Mouse (Mus musculus) embryonic facial prominence, embryonic 10.5 days (tissue): ENCODE measurements around the gene Epdr1. TPM values are rescaled to one million over a fixed set of nuclear protein-coding genes. Genes with fewer than 3 reads are reported as not detected.

Source experiments
- DNase-seq: peaks from one replicate; pipeline ENCODE4 v3.0.0-alpha.2; 2017; ENCODE audit warnings: low spot score
- H3K27ac ChIP-seq: fragments of 300-500 bp; sonication (generic); replicated peaks from 2 replicates; pipeline ENCODE4 v1.5.1; 2016; ENCODE audit warnings: mild to moderate bottlenecking
- H3K27me3 ChIP-seq: fragments of 300-500 bp; sonication (generic); replicated peaks from 2 replicates; pipeline ENCODE4 v1.6.1; 2016; ENCODE audit warnings: low read depth, mild to moderate bottlenecking; ENCODE audit not compliant: poor library complexity, severe bottlenecking
- H3K36me3 ChIP-seq: fragments of 300-500 bp; sonication (generic); replicated peaks from 2 replicates; pipeline ENCODE4 v1.6.1; 2016; ENCODE audit warnings: mild to moderate bottlenecking, moderate library complexity
- H3K4me1 ChIP-seq: fragments of 300-500 bp; sonication (generic); 2 replicates; pipeline ENCODE4 v1.6.1; 2016
- H3K4me3 ChIP-seq: fragments of 300-500 bp; sonication (generic); 2 replicates; pipeline ENCODE4 v1.5.1; 2016; ENCODE audit warnings: mild to moderate bottlenecking, moderate library complexity
- H3K9me3 ChIP-seq: fragments of 300-500 bp; sonication (generic); 2 replicates; pipeline ENCODE4 v1.6.1; 2016; ENCODE audit warnings: mild to moderate bottlenecking
- WGBS: fragments of 180-500 bp; shearing (Covaris S2); methylation state at CpG from one replicate; pipeline ENCODE4 v1.1.7; 2016; 5-methylcytosine and 5-hydroxymethylcytosine counted together
- polyA plus RNA-seq: library from polyadenylated mRNA; unstranded; fragments of >200 nt; fragmentation: Nextera tagmentation; extraction: Ambion mirVana; gene quantifications from 2 replicates; pipeline ENCODE4 v1.2.1, GENCODE M21; 2016

The Epdr1 gene
- polyA plus RNA-seq, 1 experiment from 2014 or later: 12.1 TPM

- Histone ChIP-seq H3K27me3 (peaks cover 49% of the 10 kb centered on the region), H3K9me3 (no peaks in the 10 kb centered on the region), H3K27ac (peak overlapping the region; percentile 58), H3K4me1 (peaks cover 24% of the 10 kb centered on the region), H3K4me3 (peak overlapping the region; percentile 64), H3K36me3 (no peaks in the 10 kb centered on the region)
- WGBS: 25% methylated on average over 30 of the region's 30 CpGs
- DNase-seq: no peak
These were observed 3.6 kb upstream of the Epdr1 start for GRCm38 (mm10) chr13:19623228-19623905.

- H3K4me1 ChIP-seq: peaks cover 24% of the 10 kb centered on the region
- H3K27ac ChIP-seq: peak within 1 kb of the TSS; percentile 58
- 4% methylated on average over 25 of the region's 25 CpGs for WGBS
- peak within 1 kb of the TSS; percentile 64 for H3K4me3 ChIP-seq
- H3K27me3 ChIP-seq: peaks cover 49% of the 10 kb centered on the region
- no peaks in the 10 kb centered on the region for H3K36me3 ChIP-seq
- peak; percentile 67 for DNase-seq
- H3K9me3 ChIP-seq: no peaks in the 10 kb centered on the region
These were observed 3.0 kb upstream of the Epdr1 start, which contains the start of gene Sfrp4 for GRCm38 (mm10) chr13:19622573-19623227. Sfrp4 (plus strand) TSS chr13:19623104.

GRCm38 (mm10) chr13:19618841-19619215 is 899 bp downstream of the Epdr1 start:
- Histone ChIP-seq H3K4me3 (peak overlapping the region; percentile 85), H3K4me1 (peaks cover 24% of the 10 kb centered on the region), H3K27me3 (peaks cover 33% of the 10 kb centered on the region), H3K27ac (peak overlapping the region; percentile 91), H3K9me3 (no peaks in the 10 kb centered on the region), H3K36me3 (no peaks in the 10 kb centered on the region)
- no peak for DNase-seq
- 6% methylated on average over 5 of the region's 5 CpGs for WGBS

GRCm38 (mm10) chr13:19618081-19618480 is 1.6 kb downstream of the Epdr1 start:
- no peak for DNase-seq
- no peaks in the 10 kb centered on the region for H3K9me3 ChIP-seq
- peaks cover 26% of the 10 kb centered on the region for H3K27me3 ChIP-seq
- no peaks in the 10 kb centered on the region for H3K36me3 ChIP-seq
- 92% methylated on average over 4 of the region's 4 CpGs for WGBS
- H3K4me3 ChIP-seq: no peak overlapping the region
- H3K4me1 ChIP-seq: peaks cover 16% of the 10 kb centered on the region
- H3K27ac ChIP-seq: no peak overlapping the region

DNA sequence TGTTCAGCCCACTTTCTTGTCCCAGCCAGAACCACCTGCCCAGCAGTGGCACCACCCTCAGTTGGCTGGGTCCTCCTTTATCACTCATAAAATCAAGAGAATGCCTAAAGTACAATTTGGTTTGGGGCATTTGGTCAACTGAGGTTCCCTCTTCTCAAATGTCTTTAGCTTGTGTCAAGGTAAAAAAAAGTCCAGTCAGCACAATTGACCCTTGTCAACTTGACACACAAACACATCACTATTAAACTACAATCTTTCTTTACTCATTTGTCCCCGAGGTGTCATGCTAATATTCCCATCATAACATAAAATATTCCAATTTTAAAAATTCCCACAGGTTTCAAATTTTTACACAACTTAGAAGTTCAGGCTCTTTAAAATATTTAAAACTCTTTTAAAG is 5.4 kb downstream of the Epdr1 start:
- Histone ChIP-seq H3K27ac (no peak overlapping the region), H3K4me1 (peaks cover 8% of the 10 kb centered on the region; the same call in 1 of the 2 replicates), H3K4me3 (no peak overlapping the region), H3K27me3 (no peaks in the 10 kb centered on the region), H3K9me3 (no peaks in the 10 kb centered on the region), H3K36me3 (no peaks in the 10 kb centered on the region)
- no peak for DNase-seq
- WGBS: 84% methylated on average over 1 of the region's 1 CpGs

DNA sequence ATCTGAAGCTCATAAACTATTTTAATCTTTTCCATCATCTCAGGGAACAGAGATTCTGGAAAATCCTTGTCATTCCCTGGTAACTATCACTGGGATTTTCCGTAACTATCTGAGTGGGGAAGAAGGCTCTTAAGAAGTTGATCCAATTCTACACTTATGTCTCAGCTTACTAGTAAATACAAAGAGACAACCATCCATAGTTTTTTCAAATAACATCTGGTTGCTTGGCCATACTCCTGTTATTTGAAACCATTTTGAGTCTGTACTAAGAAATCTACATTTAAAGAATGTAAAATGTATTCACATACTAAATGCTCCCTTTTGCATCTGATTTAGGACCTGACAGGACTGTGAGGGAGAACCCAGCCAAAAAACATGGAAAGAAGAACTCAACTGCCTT is 6.3 kb downstream of the Epdr1 start:
- H3K4me3 ChIP-seq: no peak overlapping the region
- no peaks in the 10 kb centered on the region for H3K4me1 ChIP-seq
- H3K27ac ChIP-seq: no peak overlapping the region
- DNase-seq: no peak
- H3K9me3 ChIP-seq: no peaks in the 10 kb centered on the region
- no peaks in the 10 kb centered on the region for H3K36me3 ChIP-seq
- 90% methylated on average over 1 of the region's 1 CpGs for WGBS
- H3K27me3 ChIP-seq: no peaks in the 10 kb centered on the region

DNA sequence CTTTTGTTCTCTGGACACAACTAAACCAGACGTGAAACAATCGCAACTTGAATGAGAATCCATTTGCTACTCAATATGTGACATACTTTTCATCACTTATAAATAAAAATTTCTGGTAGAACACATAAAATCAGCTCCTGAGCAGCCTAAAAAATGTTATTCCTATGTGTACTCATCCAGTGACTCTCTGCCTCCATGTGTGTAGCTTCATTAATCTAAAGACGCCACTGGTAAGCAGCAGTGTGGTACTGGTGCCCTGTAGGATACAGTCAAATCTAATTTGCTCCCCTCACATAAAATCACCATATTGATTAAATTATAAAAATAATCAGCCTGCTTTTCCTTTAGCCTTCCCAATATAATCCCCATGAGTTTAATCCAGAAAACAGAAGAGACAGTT is 6.8 kb downstream of the Epdr1 start:
- WGBS: 91% methylated on average over 3 of the region's 3 CpGs
- H3K36me3 ChIP-seq: no peaks in the 10 kb centered on the region
- DNase-seq: no peak
- no peaks in the 10 kb centered on the region for H3K27me3 ChIP-seq
- no peaks in the 10 kb centered on the region for H3K9me3 ChIP-seq
- no peaks in the 10 kb centered on the region for H3K4me1 ChIP-seq
- H3K27ac ChIP-seq: no peak overlapping the region
- no peak overlapping the region for H3K4me3 ChIP-seq

DNA sequence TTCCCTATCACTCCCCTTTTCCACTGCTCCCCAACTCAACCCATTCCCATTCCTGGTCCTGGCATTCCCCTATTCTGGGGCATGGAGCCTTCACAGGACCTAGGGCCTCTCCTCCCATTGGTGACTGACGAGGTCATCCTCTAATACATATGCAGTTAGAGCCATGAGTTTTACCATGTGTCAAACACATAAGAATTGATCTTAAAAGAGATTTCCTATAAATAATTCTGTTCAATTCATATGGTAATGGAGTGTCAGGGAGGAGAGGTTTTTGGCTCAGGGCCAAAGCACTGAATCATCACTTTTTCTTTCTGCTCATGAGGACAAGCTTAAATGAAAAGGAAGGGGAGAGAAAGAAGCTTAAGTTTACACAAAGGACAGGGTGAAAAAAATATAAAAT is 7.4 kb downstream of the Epdr1 start:
- Histone ChIP-seq H3K4me1 (no peaks in the 10 kb centered on the region), H3K9me3 (no peaks in the 10 kb centered on the region), H3K27ac (no peak overlapping the region), H3K27me3 (no peaks in the 10 kb centered on the region), H3K4me3 (no peak overlapping the region), H3K36me3 (no peaks in the 10 kb centered on the region)
- WGBS: 79% methylated on average over 1 of the region's 1 CpGs
- DNase-seq: no peak

- no peaks in the 10 kb centered on the region for H3K9me3 ChIP-seq
- no peak overlapping the region for H3K27ac ChIP-seq
- H3K4me1 ChIP-seq: no peaks in the 10 kb centered on the region
- no peaks in the 10 kb centered on the region for H3K27me3 ChIP-seq
- no peak for DNase-seq
- H3K36me3 ChIP-seq: no peaks in the 10 kb centered on the region
- H3K4me3 ChIP-seq: no peak overlapping the region
These were observed 11.6 kb downstream of the Epdr1 start for GRCm38 (mm10) chr13:19608120-19608519.

DNA sequence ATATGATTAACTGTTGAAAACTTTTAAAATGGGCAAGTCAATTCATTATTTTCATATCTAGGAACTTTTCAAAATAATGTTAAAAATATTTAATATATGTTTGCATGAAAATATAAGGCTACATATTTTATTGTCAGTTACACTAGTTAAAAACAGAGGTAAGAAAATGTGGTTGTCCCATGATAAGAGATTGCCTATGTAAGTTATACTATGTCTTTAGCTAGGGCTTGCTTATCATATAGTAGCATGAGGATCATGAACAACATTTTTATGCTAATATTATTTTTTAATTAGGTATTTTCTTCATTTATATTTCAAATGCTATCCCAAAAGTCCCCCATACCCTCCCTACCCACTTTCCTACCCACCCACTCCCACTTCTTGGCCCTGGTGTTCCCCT is 14.8 kb downstream of the Epdr1 start:
- DNase-seq: no peak
- no peaks in the 10 kb centered on the region for H3K9me3 ChIP-seq

DNA sequence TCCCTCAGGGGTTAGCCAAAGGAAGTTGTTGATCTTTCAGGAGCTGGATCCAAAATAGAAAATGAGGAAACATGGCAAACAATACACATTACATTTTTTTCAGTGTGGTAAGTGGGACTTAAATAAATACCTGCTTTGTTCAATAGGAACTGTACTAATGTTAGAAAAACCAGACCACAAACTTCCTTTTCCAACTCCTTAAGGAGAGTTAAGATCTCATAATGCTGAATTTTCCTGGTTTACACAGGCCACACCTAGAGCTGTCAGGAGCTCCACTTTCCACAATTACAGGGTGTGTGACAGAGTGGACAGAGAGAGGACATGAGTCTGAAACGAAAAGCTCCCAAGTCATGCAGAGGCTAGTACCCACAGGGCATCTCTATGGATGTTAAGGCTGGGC is 16.0 kb downstream of the Epdr1 start:
- Histone ChIP-seq H3K27me3 (no peaks in the 10 kb centered on the region), H3K4me3 (no peak overlapping the region), H3K36me3 (no peaks in the 10 kb centered on the region), H3K9me3 (no peaks in the 10 kb centered on the region), H3K27ac (no peak overlapping the region), H3K4me1 (no peaks in the 10 kb centered on the region)
- no peak for DNase-seq
- WGBS: 90% methylated on average over 1 of the region's 1 CpGs

More for the DNA sequence above, 14.8 kb downstream of the Epdr1 start:
- no peaks in the 10 kb centered on the region for H3K36me3 ChIP-seq
- H3K27ac ChIP-seq: no peak overlapping the region
- no peaks in the 10 kb centered on the region for H3K4me1 ChIP-seq
- no peak overlapping the region for H3K4me3 ChIP-seq
- H3K27me3 ChIP-seq: no peaks in the 10 kb centered on the region

GRCm38 (mm10) chr13:19602531-19602930 is 17.2 kb downstream of the Epdr1 start:
- Histone ChIP-seq H3K9me3 (no peaks in the 10 kb centered on the region), H3K4me1 (no peaks in the 10 kb centered on the region), H3K4me3 (no peak overlapping the region), H3K36me3 (no peaks in the 10 kb centered on the region), H3K27ac (no peak overlapping the region), H3K27me3 (no peaks in the 10 kb centered on the region)
- DNase-seq: no peak
- 69% methylated on average over 1 of the region's 1 CpGs for WGBS

GRCm38 (mm10) chr13:19599242-19599641 is 20.5 kb downstream of the Epdr1 start:
- 88% methylated on average over 6 of the region's 6 CpGs for WGBS
- DNase-seq: no peak
- H3K36me3 ChIP-seq: no peaks in the 10 kb centered on the region
- H3K4me3 ChIP-seq: no peak overlapping the region
- H3K27ac ChIP-seq: no peak overlapping the region
- no peaks in the 10 kb centered on the region for H3K27me3 ChIP-seq
- H3K4me1 ChIP-seq: no peaks in the 10 kb centered on the region
- H3K9me3 ChIP-seq: no peaks in the 10 kb centered on the region
